Mouse (Mus musculus): ENCODE results near the gene Tspan12.

- TF ChIP-seq CTCF (IDR thresholded peaks at IDR 0.05; ENCODE audit: control insufficient read depth, insufficient read depth, low read length) = no peak
- TF ChIP-seq POLR2A (IDR thresholded peaks at IDR 0.05; ENCODE audit: borderline replicate concordance, control insufficient read depth, low read depth, low read length) = no peak
These were observed 9.0 kb upstream of the Tspan12 start for GRCm38 (mm10) chr6:21861316-21861715.

Data from bone marrow, adult 2 months (tissue).